Mouse (Mus musculus): ENCODE measurements around the gene Gm20532.

Gene Gm20532

GRCm38 (mm10) chr2:26661143-26661752, 74.8 kb downstream of the Gm20532 start:
- DNase-seq, result peak in 1 of 2 experiments; percentile 41

GRCm38 (mm10) chr2:26661768-26662508, 75.5 kb downstream of the Gm20532 start:
- DNase-seq, result peak in 1 of 2 experiments; percentile 20

GRCm38 (mm10) chr2:26662509-26662882, 76.1 kb downstream of the Gm20532 start:
- no peak for DNase-seq

GRCm38 (mm10) chr2:26663112-26663511, 76.7 kb downstream of the Gm20532 start:
- no peak for DNase-seq

GRCm38 (mm10) chr2:26663551-26663950, 77.1 kb downstream of the Gm20532 start:
- peak; percentile 53 to 81 for DNase-seq

- no peak for DNase-seq
These were observed 82.3 kb downstream of the Gm20532 start for GRCm38 (mm10) chr2:26668746-26669145.

- DNase-seq, result no peak
These were observed 84.7 kb downstream of the Gm20532 start, which contains the start of gene Lcn4 for GRCm38 (mm10) chr2:26671182-26671581. Gene Lcn4, minus strand, starts transcription at chr2:26671282.
